Mouse (Mus musculus) hindbrain, embryonic 15.5 days (tissue): ENCODE measurements around the gene Cradd. TPM values are rescaled to one million over a fixed set of nuclear protein-coding genes. Genes with fewer than 3 reads are reported as not detected.

ENCODE experiments used
- ATAC-seq: fragments of 200-750 bp; cut with Nextera tagmentation; 2 replicates; pipeline ENCODE4 v1.8.0; 2017; ENCODE audit warnings: low read depth, moderate number of reproducible peaks, moderate TSS enrichment; ENCODE audit not compliant: low FRiP score
- H3K27ac ChIP-seq: fragments of 300-500 bp; sonication (generic); replicated peaks from 2 replicates; pipeline ENCODE4 v1.5.1; 2015; ENCODE audit warnings: mild to moderate bottlenecking, inconsistent platforms
- H3K27me3 ChIP-seq: fragments of 300-500 bp; sonication (generic); 2 replicates; pipeline ENCODE4 v1.6.1; 2015; ENCODE audit warnings: control low read depth, inconsistent platforms
- H3K36me3 ChIP-seq: fragments of 300-500 bp; sonication (generic); 2 replicates; pipeline ENCODE4 v1.6.1; 2015; ENCODE audit warnings: control low read depth, inconsistent platforms
- H3K4me1 ChIP-seq: fragments of 300-500 bp; sonication (generic); replicated peaks from 2 replicates; pipeline ENCODE4 v1.6.1; 2015; ENCODE audit warnings: control low read depth, inconsistent platforms
- H3K4me2 ChIP-seq: fragments of 300-500 bp; sonication (generic); 2 replicates; pipeline ENCODE4 v1.6.1; 2015; ENCODE audit warnings: moderate library complexity, mild to moderate bottlenecking, inconsistent platforms
- H3K4me3 ChIP-seq: fragments of 300-500 bp; sonication (generic); 2 replicates; pipeline ENCODE4 v1.5.1; 2015; ENCODE audit warnings: mild to moderate bottlenecking, inconsistent platforms
- H3K9ac ChIP-seq: fragments of 300-500 bp; sonication (generic); 2 replicates; pipeline ENCODE4 v1.6.1; 2015; ENCODE audit warnings: inconsistent platforms
- H3K9me3 ChIP-seq: fragments of 300-500 bp; sonication (generic); 2 replicates; pipeline ENCODE4 v1.6.1; 2016; ENCODE audit warnings: control low read depth, inconsistent platforms
- WGBS: fragments of 180-500 bp; shearing (Covaris S2); methylation state at CpG from one replicate; pipeline ENCODE4 v1.1.7; 2015; 5-methylcytosine and 5-hydroxymethylcytosine counted together
- polyA plus RNA-seq: library from polyadenylated mRNA; unstranded; fragments of >200 nt; fragmentation: Nextera tagmentation; extraction: Ambion mirVana; gene quantifications from 2 replicates; pipeline ENCODE4 v1.2.1, GENCODE M21; 2015

Gene Cradd
- polyA plus RNA-seq, 1 experiment from 2014 or later = 9.4 TPM

DNA sequence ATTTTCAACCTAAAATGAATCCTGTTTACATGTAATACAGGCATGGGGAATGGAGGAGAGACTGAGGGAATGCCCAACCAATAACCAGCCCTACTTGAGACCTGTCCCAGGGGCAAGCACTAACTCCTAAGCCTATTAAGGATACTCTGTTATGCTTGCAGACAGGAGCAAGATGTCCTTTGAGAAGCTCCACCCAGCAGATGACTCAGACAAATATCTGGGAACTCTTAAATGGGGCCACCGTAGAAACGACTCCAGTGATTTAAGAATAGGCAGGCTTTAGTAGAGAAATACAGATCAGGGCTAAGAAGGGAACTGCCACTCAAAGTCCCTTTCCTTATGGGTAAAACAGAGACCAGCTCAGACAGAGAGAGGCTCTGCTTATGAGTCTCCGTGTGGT is 182.9 kb downstream of the Cradd start:
- no peaks in the 10 kb centered on the region for H3K27me3 ChIP-seq
- H3K9me3 ChIP-seq = no peaks in the 10 kb centered on the region
- 78% methylated on average over 3 of the region's 3 CpGs for WGBS
- ATAC-seq = no peak
- H3K27ac ChIP-seq = no peak overlapping the region
- H3K4me1 ChIP-seq = peaks cover 45% of the 10 kb centered on the region
- no peak overlapping the region for H3K9ac ChIP-seq
- H3K4me3 ChIP-seq = no peak overlapping the region
- no peaks in the 10 kb centered on the region for H3K36me3 ChIP-seq
- H3K4me2 ChIP-seq = no peak overlapping the region

DNA sequence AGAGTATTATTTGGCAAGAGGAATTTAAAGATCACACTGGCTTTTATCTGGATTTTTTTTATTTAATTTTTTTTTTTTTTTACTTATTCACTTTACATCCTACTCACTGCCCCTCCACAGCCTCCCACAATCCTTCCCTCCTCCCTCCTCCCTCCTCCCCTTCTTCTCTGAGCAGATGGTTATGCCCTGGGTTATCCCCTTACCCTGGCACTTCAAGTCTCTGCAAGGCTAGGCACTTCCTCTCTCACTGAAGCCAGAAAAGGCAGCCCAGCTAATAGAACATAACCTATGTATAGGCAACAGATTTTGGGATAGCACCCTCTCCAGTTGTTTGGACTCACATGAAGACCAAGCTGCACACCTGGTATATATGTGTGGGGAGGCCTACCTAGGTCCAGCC is 183.7 kb downstream of the Cradd start:
- Histone ChIP-seq H3K36me3 (no peaks in the 10 kb centered on the region), H3K9me3 (no peaks in the 10 kb centered on the region), H3K9ac (no peak overlapping the region), H3K4me1 (peaks cover 37% of the 10 kb centered on the region), H3K4me2 (no peak overlapping the region), H3K4me3 (no peak overlapping the region), H3K27me3 (no peaks in the 10 kb centered on the region), H3K27ac (no peak overlapping the region)
- ATAC-seq = no peak

DNA sequence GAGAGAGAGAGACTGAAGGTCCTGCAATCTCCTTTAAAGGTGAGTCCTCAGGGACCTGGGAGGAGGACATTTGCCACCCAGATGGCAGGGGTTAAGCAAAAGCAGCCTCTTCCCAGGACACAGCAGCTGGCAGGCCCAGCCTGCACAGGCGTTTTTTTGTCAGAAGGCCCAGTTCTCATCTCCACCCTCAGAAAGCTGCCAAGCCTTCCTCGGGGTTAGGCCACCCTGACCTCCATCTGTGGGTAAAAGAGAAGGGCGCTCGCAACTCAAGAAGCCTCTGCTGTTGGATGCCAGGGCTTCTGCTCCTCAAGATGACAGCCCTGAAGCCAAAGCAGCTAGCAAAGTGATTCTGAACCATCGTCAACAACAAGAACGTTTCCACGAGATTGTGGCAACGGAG is 184.3 kb downstream of the Cradd start:
- no peak for ATAC-seq
- Histone ChIP-seq H3K4me1 (peaks cover 33% of the 10 kb centered on the region), H3K4me3 (no peak overlapping the region), H3K27ac (no peak overlapping the region; the same call in 1 of the 2 replicates), H3K36me3 (no peaks in the 10 kb centered on the region), H3K9me3 (no peaks in the 10 kb centered on the region), H3K4me2 (no peak overlapping the region), H3K27me3 (no peaks in the 10 kb centered on the region), H3K9ac (no peak overlapping the region)
- WGBS = 52% methylated on average over 8 of the region's 8 CpGs

DNA sequence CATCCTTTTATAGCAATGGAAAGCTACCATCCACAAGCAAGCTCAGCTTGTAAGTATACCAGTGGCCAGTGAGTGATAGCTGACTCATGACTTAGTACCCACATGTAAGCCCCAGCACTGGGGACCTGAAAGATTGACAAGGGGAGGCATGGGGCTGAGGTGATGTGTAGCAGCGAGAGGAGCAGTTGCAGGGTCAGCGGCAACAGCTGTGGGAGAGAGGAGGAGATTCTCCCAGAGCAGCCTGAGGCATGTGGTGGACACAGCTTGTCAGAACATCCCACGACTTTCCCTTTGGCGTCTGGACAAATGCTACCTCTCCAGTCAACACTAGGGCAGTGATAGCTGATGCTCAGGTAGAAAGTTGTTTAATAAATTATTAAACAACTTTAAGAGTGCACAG is 190.9 kb downstream of the Cradd start:
- Histone ChIP-seq H3K4me1 (no peaks in the 10 kb centered on the region), H3K4me3 (no peak overlapping the region), H3K4me2 (no peak overlapping the region), H3K36me3 (no peaks in the 10 kb centered on the region), H3K27me3 (no peaks in the 10 kb centered on the region), H3K9ac (no peak overlapping the region), H3K9me3 (no peaks in the 10 kb centered on the region), H3K27ac (no peak overlapping the region)
- 74% methylated on average over 4 of the region's 4 CpGs for WGBS
- no peak for ATAC-seq

Other genes with a start within 250 kb of the Cradd start
- gene Socs2, start 93.0 kb upstream of the Cradd start, polyA plus RNA-seq = 108 and 118 TPM in 2 replicates
- gene Mrpl42, start 177.8 kb upstream of the Cradd start, polyA plus RNA-seq = 257 and 280 TPM in 2 replicates
- 365 and 371 TPM in 2 replicates for gene Ube2n, start 191.0 kb upstream of the Cradd start, polyA plus RNA-seq
- gene Nudt4, start 240.0 kb upstream of the Cradd start, polyA plus RNA-seq = 68.5 and 69.0 TPM in 2 replicates